Mouse (Mus musculus) gastrocnemius, postnatal 14 days (tissue): ENCODE measurements around the gene Hpn. TPM values are rescaled to one million over a fixed set of nuclear protein-coding genes. Genes with fewer than 3 reads are reported as not detected.

Source experiments
- DNase-seq: peaks from one replicate; pipeline ENCODE4 v3.0.0; 2021; ENCODE audit warnings: mixed read lengths
- intact Hi-C: fragments of 180-260 bp; cut with DNase I; formaldehyde crosslinking; loops from one replicate; pipeline ENCODE4 v1.15.1; 2025; ENCODE audit warnings: low total_unique reads
- long read RNA-seq, 2 experiments: library from polyadenylated mRNA; stranded (forward); transcript quantifications; one replicate each; pipeline ENCODE4 v2.0.0; 2021
- total RNA-seq, 2 experiments: library from RNA; stranded (reverse); gene quantifications; 2 replicates each; pipeline ENCODE4 v1.2.3; 2021

The Hpn gene
- total RNA-seq, result 1 to 10 TPM; 7.6 to 9.6 TPM
- long read RNA-seq, experiment 1, partial matches to known transcripts, result 6 of 10 reads
- long read RNA-seq, experiment 1, other reads (novel, unspliced or antisense), result 3 of 10 reads
- long read RNA-seq, experiment 2, partial matches to known transcripts, result 9 of 17 reads
- long read RNA-seq, experiment 2, other reads (novel, unspliced or antisense), result 4 of 17 reads

- intact Hi-C loops, result no loop called here
- no peak for DNase-seq
Observed at GRCm38 (mm10) chr7:31115182-31115581, at the start of gene Hpn. Hpn (minus strand) TSS chr7:31115290.

DNA sequence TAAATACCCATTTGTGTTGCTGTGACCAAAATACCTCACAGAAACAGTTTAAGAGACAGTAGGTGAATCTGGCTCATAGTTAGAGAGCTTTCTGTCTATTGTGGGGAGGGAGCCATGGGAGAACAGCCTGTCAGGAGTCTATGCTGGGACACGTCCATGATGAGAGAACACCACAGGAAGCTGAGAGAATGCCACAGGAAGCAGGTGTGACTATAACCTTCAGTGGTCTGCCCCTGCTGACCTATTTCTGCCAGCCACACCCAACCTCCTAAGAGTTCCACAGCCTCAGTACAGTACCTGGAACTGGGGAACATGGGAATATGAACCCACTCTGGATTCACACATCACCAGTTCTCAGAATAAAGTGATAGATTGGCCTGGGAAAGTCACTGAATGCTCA, 49.7 kb upstream of the Hpn start:
- intact Hi-C loops, result no loop called here
- no peak for DNase-seq

DNA sequence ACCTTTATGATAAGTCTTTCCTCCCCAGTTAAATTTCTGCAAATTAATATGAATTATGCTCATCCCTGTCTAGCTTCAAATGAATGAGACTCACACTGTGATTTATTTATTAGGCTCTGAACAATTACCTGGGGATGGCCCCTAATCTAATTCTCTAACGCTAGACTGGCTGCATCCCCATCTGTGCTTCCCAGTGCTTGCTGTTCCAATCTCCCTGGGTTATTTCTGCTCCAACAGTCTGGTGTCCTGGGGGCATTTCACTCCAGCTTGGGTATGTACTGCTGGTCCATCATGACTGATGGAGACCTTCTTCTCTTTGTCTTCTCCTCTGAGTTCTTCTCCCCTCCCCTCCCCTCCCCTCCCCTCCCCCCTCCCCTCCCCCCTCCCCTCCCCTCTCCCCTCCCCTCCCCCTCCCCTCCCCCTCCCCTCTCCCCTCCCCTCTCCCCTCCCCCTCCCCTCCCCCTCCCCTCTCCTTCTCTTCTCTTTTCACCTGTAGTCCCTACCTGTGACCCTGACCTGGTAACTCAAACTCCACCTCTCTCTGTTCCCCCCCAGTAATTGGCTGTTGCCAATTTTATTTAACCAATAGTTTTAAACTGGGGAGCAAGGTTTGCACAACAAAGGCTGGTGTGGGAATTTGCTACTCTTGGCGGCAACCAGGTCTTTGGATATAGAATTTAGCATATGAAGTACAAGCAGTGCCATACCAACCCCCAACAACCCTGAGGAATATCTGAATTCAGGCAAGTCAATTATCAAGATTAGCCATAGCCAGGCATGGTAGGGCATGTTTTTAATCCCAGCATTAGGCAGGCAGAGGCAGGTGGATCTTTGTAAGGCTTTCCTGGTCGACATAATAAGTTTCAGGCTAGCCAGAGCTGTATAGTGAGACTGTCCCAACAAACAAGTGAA, 48.8 kb upstream of the Hpn start:
- intact Hi-C loops, result no loop called here

DNA sequence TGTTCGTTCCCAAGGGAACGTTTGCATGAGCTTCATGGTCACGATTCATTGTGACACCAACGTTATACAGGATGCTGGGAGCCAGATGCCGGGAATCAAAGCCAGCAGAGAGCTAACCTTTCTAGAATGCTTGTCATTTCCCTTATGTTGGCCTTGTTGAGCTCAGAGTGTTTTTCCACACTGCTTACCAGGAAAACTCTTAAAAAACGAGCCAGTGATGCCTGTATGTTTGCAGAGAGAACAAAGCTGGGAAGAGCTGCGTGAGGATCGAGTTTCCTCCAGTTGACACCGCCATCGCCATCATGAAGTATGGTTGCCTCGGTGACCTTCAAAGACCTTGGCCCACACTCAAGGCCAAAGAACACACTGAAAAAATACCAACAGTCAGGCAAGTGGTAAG, 47.2 kb upstream of the Hpn start:
- no peak for DNase-seq
- intact Hi-C loops, result no loop called here

More for the DNA sequence above, 48.8 kb upstream of the Hpn start:
- DNase-seq, result no peak

DNA sequence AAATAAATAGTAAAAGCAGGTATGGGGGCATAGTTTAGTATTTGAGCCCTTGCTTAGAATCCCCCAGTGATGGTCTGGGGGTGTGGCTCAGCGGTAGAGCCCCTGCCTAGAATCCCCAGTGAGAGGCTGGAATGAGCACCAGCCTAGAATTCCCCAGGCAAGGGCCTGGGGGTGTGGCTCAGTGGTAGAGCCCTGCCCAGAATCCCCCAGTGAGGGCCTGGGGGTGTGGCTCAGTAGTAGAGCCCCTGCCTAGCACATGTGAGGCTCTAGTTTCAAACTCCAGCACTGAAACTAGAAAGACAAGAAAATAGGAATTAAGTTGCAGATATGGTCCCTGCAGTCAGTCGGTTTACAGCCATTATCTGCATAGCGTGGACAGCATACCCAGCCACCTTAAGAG, 46.7 kb upstream of the Hpn start:
- DNase-seq, result no peak
- intact Hi-C loops, result no loop called here

GRCm38 (mm10) chr7:31161246-31161645, 46.2 kb upstream of the Hpn start:
- intact Hi-C loops, result no loop called here

DNA sequence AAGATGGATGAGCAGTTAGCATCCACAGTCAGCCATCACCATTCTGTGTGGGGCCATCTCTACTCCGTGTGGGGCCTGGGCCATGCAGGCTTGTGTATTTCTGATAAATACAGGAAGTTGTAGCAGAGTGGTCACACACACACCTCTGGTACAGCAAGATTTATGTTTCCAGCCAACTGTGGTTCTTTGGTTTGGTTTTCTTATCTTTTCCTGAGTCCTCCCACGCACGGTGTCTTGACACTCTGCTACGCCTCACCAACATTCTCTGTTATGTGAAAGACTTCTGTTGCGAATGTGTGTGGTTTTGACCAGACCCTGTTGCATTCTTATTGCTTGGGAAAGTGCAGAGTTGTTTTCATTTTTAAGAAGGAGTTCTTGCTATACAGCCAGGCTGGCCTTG, 45.7 kb upstream of the Hpn start:
- intact Hi-C loops, result no loop called here
- DNase-seq, result no peak

More at GRCm38 (mm10) chr7:31161246-31161645, 46.2 kb upstream of the Hpn start:
- DNase-seq, result no peak

- intact Hi-C loops, result no loop called here
- peak; percentile 53 for DNase-seq
Observed at GRCm38 (mm10) chr7:31156034-31156928, 41.2 kb upstream of the Hpn start.

DNA sequence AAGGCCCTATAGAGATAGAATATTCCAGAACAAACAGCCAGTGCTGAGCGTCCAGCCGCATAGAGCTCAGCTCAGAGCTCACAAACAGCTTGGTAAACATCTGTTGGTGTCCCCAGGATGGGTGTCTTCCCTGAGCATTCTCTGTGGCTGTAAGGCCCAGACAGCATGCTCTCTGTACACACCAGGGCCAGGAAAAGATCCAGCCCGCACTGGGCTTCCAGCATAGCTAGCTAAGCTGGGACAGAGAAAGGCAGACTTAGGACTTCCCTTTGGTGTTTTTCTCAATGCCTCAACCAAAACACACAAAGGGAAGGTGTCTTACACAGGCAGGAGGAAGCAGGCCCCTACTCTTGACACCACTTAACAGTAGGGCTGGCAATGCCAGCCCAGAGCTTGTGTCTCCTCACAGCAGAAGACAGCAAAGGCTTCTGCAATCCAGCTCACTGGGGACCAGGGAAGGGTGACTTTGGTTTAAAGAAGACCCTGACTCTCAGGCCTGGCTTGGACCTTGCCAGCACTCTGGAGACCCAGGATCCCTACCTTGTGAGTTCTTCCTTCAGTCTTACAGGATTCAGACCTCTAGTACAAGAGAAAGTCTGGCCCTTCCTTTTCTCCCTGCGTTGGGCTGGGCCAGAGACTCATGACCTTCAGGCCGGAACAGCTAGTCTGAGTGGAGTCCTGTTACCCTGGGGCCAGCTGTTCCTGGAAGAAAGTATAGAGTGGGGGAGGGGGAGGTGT, 40.4 kb upstream of the Hpn start, which contains the start of gene Gramd1a:
Gene Gramd1a (minus strand): TSS at position 601 of the 738 bp plus-strand sequence.
- intact Hi-C loops, result no loop called here
- peak; percentile 56 for DNase-seq

DNA sequence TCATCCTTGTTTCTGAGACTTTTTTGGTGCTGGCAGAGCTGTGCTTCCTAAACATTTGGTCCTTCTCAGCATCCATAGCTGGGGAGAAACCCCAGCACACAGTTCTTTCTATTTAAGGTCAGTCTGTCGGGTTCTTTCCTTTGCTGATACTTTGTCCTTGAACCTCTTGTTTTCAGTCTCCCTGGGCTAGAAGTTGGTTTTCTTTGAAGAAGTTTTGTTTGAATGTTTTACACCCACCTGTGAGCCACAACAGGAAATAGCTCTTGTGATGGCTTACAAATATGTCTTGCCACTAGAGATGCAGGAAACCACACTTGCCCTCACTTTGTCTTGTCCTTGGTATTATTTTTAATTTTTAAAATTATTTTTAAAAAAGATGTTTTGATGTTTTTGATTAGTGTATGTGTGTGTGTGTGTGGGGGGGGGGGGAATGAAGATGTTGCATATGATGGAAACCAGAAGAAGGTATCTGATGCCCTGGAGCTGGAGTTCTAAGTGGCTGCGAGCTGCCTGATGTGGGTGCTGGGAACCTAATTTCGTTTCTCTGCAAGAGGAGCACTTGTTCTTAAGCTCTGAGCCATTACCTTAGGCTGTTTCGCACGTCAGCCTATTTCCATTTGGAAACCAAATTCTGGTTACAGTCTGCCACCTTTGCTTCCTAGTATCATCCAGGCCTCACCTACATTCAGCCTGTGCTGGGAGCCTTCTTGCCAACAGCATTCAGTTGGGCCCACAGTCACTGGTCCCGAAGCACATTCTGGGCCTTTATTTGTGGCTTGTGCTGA, 38.6 kb upstream of the Hpn start:
- DNase-seq, result no peak

GRCm38 (mm10) chr7:31151301-31152241, 36.5 kb upstream of the Hpn start:
- intact Hi-C loops, result no loop called here
- peak; percentile 69 for DNase-seq

More for the DNA sequence above, 38.6 kb upstream of the Hpn start:
- intact Hi-C loops, result no loop called here

DNA sequence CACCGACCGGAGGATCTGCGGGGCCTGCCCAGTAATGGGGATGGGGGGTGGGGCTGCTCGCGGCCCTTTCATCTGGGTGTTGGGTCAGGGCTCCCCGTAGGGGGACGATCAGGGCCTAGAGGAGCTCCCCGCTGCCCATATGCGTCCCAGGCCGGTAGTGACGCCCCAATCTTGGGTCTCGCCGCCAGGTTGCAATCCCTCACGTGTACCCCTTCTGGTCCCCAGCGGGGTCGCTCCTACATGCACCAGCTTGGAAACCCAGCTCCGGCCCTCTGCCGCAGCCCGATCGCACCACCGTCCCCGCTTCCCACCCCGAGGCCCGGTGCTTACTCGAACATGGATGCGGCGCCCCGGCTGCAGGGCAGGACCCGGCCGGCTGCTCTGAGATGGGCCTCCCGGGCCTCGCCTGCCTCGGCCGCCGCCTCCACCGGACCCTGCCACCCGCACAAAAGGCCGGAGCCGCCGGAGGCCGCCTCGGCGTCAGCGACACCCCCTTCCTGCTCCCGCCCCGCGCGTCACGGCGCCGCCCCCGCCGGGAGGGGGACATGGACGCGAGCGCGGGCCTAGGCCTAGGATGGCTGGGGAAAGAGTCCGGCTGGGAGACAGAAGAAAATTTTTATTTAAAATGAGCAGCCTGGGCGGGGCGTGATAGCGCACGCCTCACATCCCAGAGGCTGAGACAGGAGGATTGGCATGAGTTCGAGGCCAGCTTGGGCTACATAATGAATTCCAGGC, 35.6 kb upstream of the Hpn start:
- DNase-seq, result peak; percentile 92
- intact Hi-C loops, result no loop called here

DNA sequence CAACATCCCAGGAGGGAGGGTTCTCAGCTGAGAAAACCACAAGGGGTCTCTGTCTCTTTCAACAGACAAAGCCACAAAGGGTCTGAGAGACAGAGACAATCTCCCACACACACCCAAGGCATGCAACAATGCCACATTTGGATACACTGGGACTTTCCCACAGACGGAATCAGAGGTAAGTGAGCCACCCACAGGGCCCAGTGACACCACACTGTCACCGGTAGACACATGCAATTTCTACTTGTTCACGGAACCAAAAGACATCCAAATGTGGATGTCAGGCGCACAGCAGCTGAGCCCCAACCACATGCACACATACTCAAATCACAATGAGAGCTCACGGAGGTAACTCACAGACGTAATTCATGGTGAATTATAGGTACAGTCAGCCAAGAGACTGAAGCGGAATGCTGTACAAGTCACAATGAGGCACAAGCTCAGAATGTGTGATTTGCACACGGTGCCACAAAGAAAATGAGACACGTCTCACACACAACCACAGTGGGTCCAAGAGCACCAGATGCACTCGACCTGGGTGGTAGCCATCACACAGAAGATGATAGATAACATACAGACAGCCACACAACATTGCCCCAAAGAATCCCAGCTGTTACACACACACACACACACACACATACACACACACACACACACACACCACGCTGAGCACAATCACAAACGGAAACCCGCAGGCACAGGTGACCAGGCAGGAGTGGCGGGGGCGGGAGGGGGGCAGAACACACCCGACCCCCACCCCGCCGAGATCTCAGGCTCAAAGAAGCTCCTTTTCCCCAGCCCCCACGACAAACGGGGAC, 34.9 kb upstream of the Hpn start:
- no peak for DNase-seq
- intact Hi-C loops, result loop anchor here (2.0 kb wide), 1 partner anchor 23 kb away; the partner anchor contains the start of gene Scn1b

GRCm38 (mm10) chr7:31149271-31149670, 34.2 kb upstream of the Hpn start:
- intact Hi-C loops, result loop anchor here (2.0 kb wide), 1 partner anchor 22 kb away; the partner anchor contains the start of gene Scn1b

GRCm38 (mm10) chr7:31148756-31149155, 33.7 kb upstream of the Hpn start:
- peak; percentile 80 for DNase-seq
- intact Hi-C loops, result loop anchor here (2.0 kb wide), 1 partner anchor 22 kb away; the partner anchor contains the start of gene Scn1b

More at GRCm38 (mm10) chr7:31149271-31149670, 34.2 kb upstream of the Hpn start:
- DNase-seq, result no peak
